Mouse (Mus musculus) WW6 (cell line): ENCODE data around the gene Il17c.
A peak's percentile ranks its signal among the peaks of the same experiment; 100 is the strongest.

Experiments
- DNase-seq: peaks from one replicate; pipeline ENCODE4 v3.0.0-alpha.2; 2013; ENCODE audit warnings: low read depth, low spot score

The Il17c gene

GRCm38 (mm10) chr8:122421376-122422070, at the start of gene Il17c:
Gene Il17c, plus strand, starts transcription at chr8:122422020.
- no peak for DNase-seq

GRCm38 (mm10) chr8:122375320-122375719, 46.5 kb upstream of the Il17c start:
- DNase-seq, result no peak

DNA sequence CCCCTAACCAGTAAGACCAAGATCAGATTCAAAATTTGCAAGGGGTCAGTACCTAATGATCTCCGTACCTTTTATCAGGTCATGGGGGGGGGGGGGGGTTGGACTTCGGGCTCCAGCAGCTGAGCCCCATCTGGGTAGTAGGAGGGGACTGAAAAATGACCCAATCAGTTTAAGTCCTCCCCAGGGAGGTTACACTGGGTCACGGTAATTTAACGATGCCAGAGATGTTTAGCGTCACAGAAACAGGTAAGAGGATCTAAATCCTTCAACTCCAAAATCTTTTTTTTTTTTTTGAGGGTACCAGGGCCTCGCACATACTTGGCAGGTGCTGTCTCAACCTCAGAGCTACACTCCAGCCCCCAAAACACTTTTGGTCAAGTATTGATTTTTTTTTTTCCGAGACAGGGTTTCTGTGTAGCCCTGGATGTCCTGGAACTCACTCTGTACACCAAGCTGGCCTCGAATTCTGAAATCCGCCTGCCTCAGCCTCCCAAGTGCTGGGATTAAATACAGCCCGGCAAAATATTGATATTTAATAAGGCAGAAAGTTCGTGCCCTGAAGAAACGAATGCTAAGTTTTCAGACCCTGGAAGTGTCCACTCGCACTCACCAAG, 46.0 kb upstream of the Il17c start:
- DNase-seq, result no peak

DNA sequence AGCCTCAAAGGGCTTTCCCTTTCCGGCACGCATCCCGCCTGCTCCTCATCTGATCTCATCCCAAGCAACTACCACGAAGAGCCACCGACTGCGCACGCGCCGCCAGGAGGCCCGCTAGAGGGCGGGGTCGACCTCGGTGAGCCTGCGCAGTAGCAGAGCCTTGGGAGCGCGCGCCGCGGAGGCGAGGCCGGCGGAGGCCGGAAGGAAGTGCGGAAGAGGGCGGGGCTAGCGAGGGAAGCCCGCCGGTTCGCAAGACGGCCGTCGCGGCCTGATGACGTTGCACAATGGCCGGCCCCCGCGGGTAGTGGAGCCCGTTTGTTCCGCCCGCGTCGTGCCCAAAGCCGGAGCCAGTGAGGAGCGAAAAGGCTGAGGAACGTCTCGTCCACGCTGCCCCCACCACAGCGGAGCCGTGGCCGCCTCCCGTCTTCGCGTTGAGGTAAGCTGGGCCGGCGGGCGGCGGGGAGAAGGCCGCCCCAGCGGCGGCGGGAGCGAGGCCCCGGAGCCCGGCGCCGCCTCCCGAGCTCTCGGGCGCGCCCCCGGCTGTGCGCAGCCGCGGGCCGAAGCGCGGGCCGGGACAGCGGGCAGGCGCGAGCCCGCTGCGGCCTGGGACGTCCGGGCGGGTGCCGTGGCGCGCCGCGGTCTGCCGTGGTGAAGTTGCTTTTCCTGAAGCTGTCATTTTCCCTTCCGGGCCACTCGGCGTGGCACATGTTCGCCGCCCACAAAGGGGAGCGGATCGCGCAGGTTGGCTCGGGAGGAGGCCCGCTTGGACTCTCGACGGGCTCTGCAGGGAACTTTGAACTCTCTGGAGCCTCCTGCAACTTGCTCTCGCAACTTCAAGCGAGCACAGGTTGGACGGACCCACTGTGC, 45.2 kb upstream of the Il17c start, which contains the start of gene Zc3h18:
Zc3h18 (plus strand) TSS at position 245 of the 867 bp plus-strand sequence.
- DNase-seq, result peak; percentile 99

DNA sequence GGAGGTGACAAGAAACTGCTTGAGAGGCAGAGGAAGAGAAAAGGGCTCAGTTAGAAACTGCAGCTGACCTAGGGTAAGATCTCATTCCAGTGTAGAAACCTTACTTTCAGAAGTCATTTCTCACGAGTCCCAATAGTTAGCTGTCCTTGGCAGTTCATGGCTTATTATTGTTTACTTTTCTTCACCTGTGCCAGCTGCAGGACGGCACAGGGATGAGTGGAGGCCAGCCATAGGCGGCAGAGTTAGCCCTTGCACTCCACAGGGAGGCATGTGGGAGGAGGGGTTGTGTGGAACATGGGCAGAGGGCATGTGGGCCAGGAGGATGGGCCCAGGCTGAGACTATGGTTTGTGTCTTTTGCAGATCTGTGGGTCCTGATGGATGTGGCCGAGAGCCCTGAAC, 38.8 kb upstream of the Il17c start:
- no peak for DNase-seq

- peak; percentile 14 for DNase-seq
Observed at GRCm38 (mm10) chr8:122389357-122389756, 32.5 kb upstream of the Il17c start.

DNA sequence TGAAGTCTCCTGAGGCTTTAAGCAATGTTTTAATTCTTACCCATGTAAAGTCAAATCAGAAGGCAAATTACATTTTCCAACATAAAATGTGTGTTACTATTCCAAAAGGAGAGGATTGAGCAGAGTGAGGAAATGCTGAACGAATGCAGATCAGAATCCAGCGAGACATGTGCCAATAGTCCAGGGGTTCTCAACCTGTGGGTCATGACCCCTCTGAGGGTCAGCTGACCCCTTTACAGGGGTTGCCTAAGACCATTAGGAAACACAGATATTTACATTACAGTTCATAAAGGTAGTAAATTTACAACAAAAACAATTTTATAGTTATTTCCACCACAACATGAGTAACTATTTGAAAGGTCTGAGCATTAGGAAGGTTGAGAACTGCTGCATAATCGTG, 31.1 kb upstream of the Il17c start:
- DNase-seq, result no peak

DNA sequence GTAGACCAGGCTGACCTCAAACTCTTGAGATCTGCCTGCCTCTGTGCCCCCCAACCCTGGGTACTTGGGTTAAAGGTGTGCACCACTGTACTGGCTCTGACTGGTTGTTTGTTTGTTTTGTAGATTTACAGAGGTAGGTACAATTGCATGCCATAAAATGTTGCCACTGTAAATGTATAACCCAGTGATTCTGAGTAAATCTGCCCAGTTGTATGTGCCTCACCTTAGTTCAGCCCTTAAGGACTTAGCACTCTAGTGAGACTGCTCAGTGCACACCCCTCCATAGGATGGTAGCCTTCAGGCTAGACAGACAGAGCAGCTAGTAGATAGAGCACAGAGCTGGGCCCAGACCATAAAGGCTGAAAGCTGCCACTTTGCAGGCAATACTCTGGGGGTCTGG, 28.1 kb upstream of the Il17c start:
- no peak for DNase-seq

DNA sequence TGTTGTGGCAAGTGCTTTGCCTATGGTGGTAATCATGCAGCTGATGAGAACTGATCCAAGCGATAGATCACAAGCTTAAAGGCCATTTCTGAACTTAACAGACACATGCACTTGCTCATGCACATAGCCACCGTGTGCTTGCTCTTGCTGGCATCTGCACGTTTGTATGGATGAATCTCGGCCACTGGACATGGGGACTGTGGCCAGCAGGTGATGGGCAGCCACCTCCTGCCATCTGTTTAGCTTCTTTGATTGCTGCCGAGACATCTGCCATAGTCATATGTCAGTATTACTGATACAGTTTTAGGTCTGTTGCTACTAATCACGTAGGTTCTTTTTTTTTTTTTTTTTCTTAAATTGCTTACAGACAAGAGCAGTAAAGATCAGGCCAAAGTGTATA, 26.5 kb upstream of the Il17c start:
- no peak for DNase-seq

DNA sequence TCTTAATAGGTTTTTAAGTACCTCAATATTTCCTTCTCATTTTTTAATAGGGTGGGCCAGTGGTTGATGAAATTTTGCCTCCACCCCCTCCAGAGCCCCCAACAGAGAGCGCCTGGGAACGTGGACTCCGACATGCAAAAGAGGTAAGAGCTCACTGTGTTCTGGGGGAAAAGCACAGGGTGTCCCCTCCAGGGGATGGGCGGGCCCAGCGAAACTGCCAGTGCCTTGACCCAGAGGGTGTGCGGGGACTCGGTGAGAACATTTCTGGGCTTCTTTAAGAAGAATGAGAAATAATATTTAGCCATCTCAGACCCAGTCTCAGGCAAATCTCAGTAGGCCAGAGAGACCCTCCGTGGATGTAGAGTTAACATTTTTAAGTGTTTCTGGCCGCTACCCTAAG, 23.6 kb upstream of the Il17c start:
- DNase-seq, result no peak

DNA sequence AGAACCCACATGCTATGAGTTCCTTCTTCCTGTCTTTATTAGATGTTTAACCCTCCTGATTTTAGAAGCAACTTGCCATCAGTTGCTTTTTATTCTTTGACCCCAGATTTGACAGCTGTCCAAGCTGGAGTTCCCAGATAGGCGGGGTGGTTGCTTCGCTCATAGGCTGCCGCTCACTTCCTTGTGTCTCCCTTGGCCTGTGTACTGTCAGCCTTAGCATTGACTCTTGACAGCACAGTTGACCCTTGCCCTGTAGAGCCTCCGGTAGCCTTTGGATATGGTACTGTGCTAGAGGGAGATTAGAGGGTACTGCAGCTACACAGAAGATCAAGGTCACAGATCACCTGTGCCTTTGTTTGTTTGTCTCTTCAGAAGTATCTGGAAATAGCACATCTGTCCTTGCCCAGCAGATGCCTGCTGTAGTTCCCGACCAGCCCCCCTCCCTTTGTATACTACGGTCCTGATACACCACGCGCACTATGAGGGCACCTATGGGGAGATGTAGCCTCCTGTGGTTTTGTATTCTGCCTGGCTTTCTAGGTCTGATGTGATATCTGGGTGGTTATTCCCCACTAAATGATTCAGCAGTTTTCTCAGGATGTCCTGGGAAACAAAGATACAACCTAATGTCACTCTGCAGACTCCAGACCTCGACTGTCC, 16.5 kb upstream of the Il17c start:
- DNase-seq, result no peak

- DNase-seq, result no peak
Observed at GRCm38 (mm10) chr8:122407678-122408077, 14.1 kb upstream of the Il17c start.

- no peak for DNase-seq
Observed at GRCm38 (mm10) chr8:122414311-122414710, 7.5 kb upstream of the Il17c start.

DNA sequence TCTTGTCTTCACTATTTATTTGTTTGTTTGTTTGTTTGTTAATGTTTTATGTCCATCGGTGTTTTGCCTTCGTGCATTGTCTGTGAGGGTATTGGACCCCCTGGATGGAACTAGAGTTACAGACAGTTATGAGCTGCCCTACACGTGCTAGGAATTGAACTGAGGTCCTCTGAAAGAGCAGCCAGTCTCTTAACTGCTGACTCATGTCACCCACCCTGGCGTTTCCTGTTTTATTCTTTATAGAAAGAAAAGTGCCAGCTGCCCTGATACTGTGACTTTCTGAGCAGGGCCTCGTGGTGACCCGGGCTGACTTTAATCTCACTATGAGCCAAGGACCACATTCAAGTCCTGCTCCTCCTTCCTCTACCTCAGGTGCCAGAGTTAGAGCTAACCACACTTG, 6.3 kb upstream of the Il17c start:
- no peak for DNase-seq

GRCm38 (mm10) chr8:122419881-122420555, 1.8 kb upstream of the Il17c start:
- no peak for DNase-seq

- no peak for DNase-seq
Observed at GRCm38 (mm10) chr8:122423217-122423616, 1.4 kb downstream of the Il17c start.

- no peak for DNase-seq
Observed at GRCm38 (mm10) chr8:122423659-122424058, 1.8 kb downstream of the Il17c start.

DNA sequence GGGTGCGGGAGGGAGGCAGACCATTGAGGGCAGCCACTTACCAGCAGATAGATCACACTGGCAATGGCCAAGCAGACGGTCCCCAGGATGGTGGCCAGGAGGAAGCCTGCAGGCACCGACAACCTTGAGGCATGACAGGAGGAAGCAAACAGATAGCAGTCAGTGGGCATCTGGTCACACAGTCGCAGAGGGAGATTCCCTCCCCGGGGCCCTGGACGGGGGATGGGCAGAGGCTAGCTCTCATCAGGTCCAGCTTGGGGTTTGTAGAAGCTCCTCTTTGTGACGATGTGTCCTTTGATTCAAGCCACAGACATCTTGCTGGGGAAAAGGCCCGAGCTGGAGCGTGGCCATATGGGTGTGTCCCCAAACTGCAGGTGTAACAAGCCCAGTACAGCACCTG, 4.3 kb downstream of the Il17c start:
- DNase-seq, result no peak

- no peak for DNase-seq
Observed at GRCm38 (mm10) chr8:122427607-122428006, 5.8 kb downstream of the Il17c start.

- DNase-seq, result no peak
Observed at GRCm38 (mm10) chr8:122428163-122428562, 6.3 kb downstream of the Il17c start.

- DNase-seq, result no peak
Observed at GRCm38 (mm10) chr8:122430058-122430636, 8.3 kb downstream of the Il17c start.
